Mouse (Mus musculus) embryonic fibroblast, embryonic 13.5 days (primary cell): Measurements from ENCODE around the gene Dnajb5.

Experiments
- CTCF ChIP-seq: IDR thresholded peaks from 2 replicates; pipeline ENCODE4 v1.5.1; 2011; ENCODE audit warnings: mild to moderate bottlenecking, control low read depth, low read length, moderate library complexity, borderline replicate concordance; ENCODE audit not compliant: insufficient read depth
- POLR2A ChIP-seq: IDR thresholded peaks from 2 replicates; pipeline ENCODE4 v1.6.1; 2011; ENCODE audit warnings: low read depth, mild to moderate bottlenecking, control low read depth, low read length, moderate library complexity

DNA sequence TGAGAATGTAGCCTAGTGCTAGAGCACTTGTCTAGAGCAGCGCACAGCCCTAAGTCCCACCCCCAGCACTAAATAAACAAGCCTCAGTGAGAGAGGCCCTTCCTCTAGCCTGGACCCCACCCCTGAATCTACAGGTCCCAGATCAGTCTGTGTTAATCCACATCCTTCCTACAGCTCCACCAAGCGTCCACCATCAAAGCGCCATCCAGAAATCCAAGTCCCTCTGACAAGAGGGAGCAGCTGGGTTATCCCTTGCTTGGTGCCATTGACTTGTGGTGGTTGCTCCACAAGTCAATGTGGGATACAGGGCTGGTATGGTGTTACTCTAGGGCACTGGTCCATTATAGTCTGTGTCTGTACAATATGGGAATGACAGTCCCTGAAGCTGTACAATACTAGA is 5.6 kb downstream of the Dnajb5 start:
- TF ChIP-seq CTCF: no peak
- TF ChIP-seq POLR2A: no peak
